Mouse (Mus musculus): ENCODE measurements around the gene Bsg. TPM values are rescaled to one million over a fixed set of nuclear protein-coding genes. Genes with fewer than 3 reads are reported as not detected.

The Bsg gene
- polyA plus RNA-seq (2015; fragmentation: Nextera tagmentation; extraction: Ambion mirVana), result 844 and 915 TPM in 2 replicates

GRCm38 (mm10) chr10:79704065-79704969, at the start of gene Bsg:
Gene Bsg, plus strand, starts transcription at chr10:79704491.
- Histone ChIP-seq H3K4me2 (ENCODE audit: low read length) (peak within 1 kb of the TSS; percentile 69), H3K4me3 (ENCODE audit: low read depth, low read length) (peak within 1 kb of the TSS; percentile 73), H3K4me1 (ENCODE audit: control insufficient read depth, insufficient read depth, low read length) (peaks cover 30% of the 10 kb centered on the region), H3K27me3 (ENCODE audit: control insufficient read depth, insufficient read depth, low read depth, low read length) (no peaks in the 10 kb centered on the region), H3K27ac (ENCODE audit: low read length) (peak within 1 kb of the TSS; percentile 85), H3K9me3 (replicated peaks; ENCODE audit: control insufficient read depth, low read length, poor library complexity, severe bottlenecking) (no peaks in the 10 kb centered on the region), H3K36me3 (ENCODE audit: control insufficient read depth, insufficient read depth, low read length) (peaks cover 4% of the 10 kb centered on the region; the same call in 1 of the 2 replicates), H3K9ac (ENCODE audit: low read depth, low read length) (peak within 1 kb of the TSS; percentile 89)
- under 1% methylated on average over 47 of the region's 65 CpGs for WGBS
- ATAC-seq, result peak; percentile 94

GRCm38 (mm10) chr10:79654946-79655395, 49.3 kb upstream of the Bsg start:
- peak; percentile 92 for ATAC-seq
- Histone ChIP-seq H3K27me3 (ENCODE audit: control insufficient read depth, insufficient read depth, low read depth, low read length) (no peaks in the 10 kb centered on the region), H3K4me2 (ENCODE audit: low read length) (peak overlapping the region; percentile 7), H3K36me3 (ENCODE audit: control insufficient read depth, insufficient read depth, low read length) (no peaks in the 10 kb centered on the region), H3K4me3 (ENCODE audit: low read depth, low read length) (no peak overlapping the region), H3K27ac (ENCODE audit: low read length) (peak overlapping the region; percentile 80), H3K4me1 (ENCODE audit: control insufficient read depth, insufficient read depth, low read length) (peaks cover 23% of the 10 kb centered on the region), H3K9ac (ENCODE audit: low read depth, low read length) (no peak overlapping the region), H3K9me3 (replicated peaks; ENCODE audit: control insufficient read depth, low read length, poor library complexity, severe bottlenecking) (no peaks in the 10 kb centered on the region)
- WGBS, result 5% methylated on average over 1 of the region's 1 CpGs

- no peak overlapping the region for H3K27ac ChIP-seq (ENCODE audit: low read length)
- H3K36me3 ChIP-seq (ENCODE audit: control insufficient read depth, insufficient read depth, low read length), result no peaks in the 10 kb centered on the region
- no peaks in the 10 kb centered on the region for H3K27me3 ChIP-seq (ENCODE audit: control insufficient read depth, insufficient read depth, low read depth, low read length)
- WGBS, result 20% methylated on average over 4 of the region's 4 CpGs
- H3K4me2 ChIP-seq (ENCODE audit: low read length), result no peak overlapping the region
- no peak overlapping the region for H3K9ac ChIP-seq (ENCODE audit: low read depth, low read length)
- peaks cover 21% of the 10 kb centered on the region for H3K4me1 ChIP-seq (ENCODE audit: control insufficient read depth, insufficient read depth, low read length)
- no peak overlapping the region for H3K4me3 ChIP-seq (ENCODE audit: low read depth, low read length)
- H3K9me3 ChIP-seq (replicated peaks; ENCODE audit: control insufficient read depth, low read length, poor library complexity, severe bottlenecking), result no peaks in the 10 kb centered on the region
- ATAC-seq, result no peak
Observed at GRCm38 (mm10) chr10:79658829-79659228, 45.5 kb upstream of the Bsg start.

GRCm38 (mm10) chr10:79660298-79660697, 44.0 kb upstream of the Bsg start:
- H3K27me3 ChIP-seq (ENCODE audit: control insufficient read depth, insufficient read depth, low read depth, low read length), result no peaks in the 10 kb centered on the region
- no peak overlapping the region for H3K9ac ChIP-seq (ENCODE audit: low read depth, low read length)
- H3K9me3 ChIP-seq (replicated peaks; ENCODE audit: control insufficient read depth, low read length, poor library complexity, severe bottlenecking), result no peaks in the 10 kb centered on the region
- H3K27ac ChIP-seq (ENCODE audit: low read length), result no peak overlapping the region
- H3K4me1 ChIP-seq (ENCODE audit: control insufficient read depth, insufficient read depth, low read length), result peaks cover 7% of the 10 kb centered on the region
- H3K36me3 ChIP-seq (ENCODE audit: control insufficient read depth, insufficient read depth, low read length), result no peaks in the 10 kb centered on the region
- no peak overlapping the region for H3K4me2 ChIP-seq (ENCODE audit: low read length)
- WGBS, result 82% methylated on average over 2 of the region's 2 CpGs
- no peak overlapping the region for H3K4me3 ChIP-seq (ENCODE audit: low read depth, low read length)
- no peak for ATAC-seq

GRCm38 (mm10) chr10:79661861-79662260, 42.4 kb upstream of the Bsg start:
- no peak overlapping the region for H3K4me3 ChIP-seq (ENCODE audit: low read depth, low read length)
- H3K9ac ChIP-seq (ENCODE audit: low read depth, low read length), result no peak overlapping the region
- H3K9me3 ChIP-seq (replicated peaks; ENCODE audit: control insufficient read depth, low read length, poor library complexity, severe bottlenecking), result no peaks in the 10 kb centered on the region
- 47% methylated on average over 3 of the region's 3 CpGs for WGBS
- H3K36me3 ChIP-seq (ENCODE audit: control insufficient read depth, insufficient read depth, low read length), result no peaks in the 10 kb centered on the region
- no peaks in the 10 kb centered on the region for H3K27me3 ChIP-seq (ENCODE audit: control insufficient read depth, insufficient read depth, low read depth, low read length)
- H3K27ac ChIP-seq (ENCODE audit: low read length), result no peak overlapping the region
- H3K4me1 ChIP-seq (ENCODE audit: control insufficient read depth, insufficient read depth, low read length), result no peaks in the 10 kb centered on the region
- no peak overlapping the region for H3K4me2 ChIP-seq (ENCODE audit: low read length)
- ATAC-seq, result no peak

GRCm38 (mm10) chr10:79664131-79664665, 40.1 kb upstream of the Bsg start, which contains the start of gene Madcam1:
Gene Madcam1, plus strand, starts transcription at chr10:79664559.
- 10% methylated on average over 13 of the region's 13 CpGs for WGBS

GRCm38 (mm10) chr10:79665051-79665450, 39.2 kb upstream of the Bsg start:
- no peak overlapping the region for H3K4me2 ChIP-seq (ENCODE audit: low read length)
- no peaks in the 10 kb centered on the region for H3K27me3 ChIP-seq (ENCODE audit: control insufficient read depth, insufficient read depth, low read depth, low read length)
- no peak overlapping the region for H3K27ac ChIP-seq (ENCODE audit: low read length)
- ATAC-seq, result no peak
- H3K9me3 ChIP-seq (replicated peaks; ENCODE audit: control insufficient read depth, low read length, poor library complexity, severe bottlenecking), result no peaks in the 10 kb centered on the region
- no peak overlapping the region for H3K4me3 ChIP-seq (ENCODE audit: low read depth, low read length)
- H3K36me3 ChIP-seq (ENCODE audit: control insufficient read depth, insufficient read depth, low read length), result no peaks in the 10 kb centered on the region
- H3K4me1 ChIP-seq (ENCODE audit: control insufficient read depth, insufficient read depth, low read length), result peaks cover 8% of the 10 kb centered on the region
- 81% methylated on average over 8 of the region's 8 CpGs for WGBS
- H3K9ac ChIP-seq (ENCODE audit: low read depth, low read length), result no peak overlapping the region

More at GRCm38 (mm10) chr10:79664131-79664665, 40.1 kb upstream of the Bsg start, which contains the start of gene Madcam1:
- Histone ChIP-seq H3K27ac (ENCODE audit: low read length) (no peak within 1 kb of the TSS), H3K36me3 (ENCODE audit: control insufficient read depth, insufficient read depth, low read length) (no peaks in the 10 kb centered on the region), H3K4me1 (ENCODE audit: control insufficient read depth, insufficient read depth, low read length) (peaks cover 8% of the 10 kb centered on the region), H3K27me3 (ENCODE audit: control insufficient read depth, insufficient read depth, low read depth, low read length) (no peaks in the 10 kb centered on the region), H3K9ac (ENCODE audit: low read depth, low read length) (peak within 1 kb of the TSS; percentile 11; the same call in 1 of the 2 replicates), H3K9me3 (replicated peaks; ENCODE audit: control insufficient read depth, low read length, poor library complexity, severe bottlenecking) (no peaks in the 10 kb centered on the region), H3K4me3 (ENCODE audit: low read depth, low read length) (no peak within 1 kb of the TSS), H3K4me2 (ENCODE audit: low read length) (0 out of 2 replicates have a peak within 1 kb of the TSS, but pooled peaks have one; percentile 7)
- ATAC-seq, result no peak

- Histone ChIP-seq H3K27me3 (ENCODE audit: control insufficient read depth, insufficient read depth, low read depth, low read length) (no peaks in the 10 kb centered on the region), H3K9ac (ENCODE audit: low read depth, low read length) (no peak overlapping the region), H3K4me2 (ENCODE audit: low read length) (no peak overlapping the region), H3K4me3 (ENCODE audit: low read depth, low read length) (no peak overlapping the region), H3K9me3 (replicated peaks; ENCODE audit: control insufficient read depth, low read length, poor library complexity, severe bottlenecking) (no peaks in the 10 kb centered on the region), H3K27ac (ENCODE audit: low read length) (no peak overlapping the region), H3K36me3 (ENCODE audit: control insufficient read depth, insufficient read depth, low read length) (no peaks in the 10 kb centered on the region), H3K4me1 (ENCODE audit: control insufficient read depth, insufficient read depth, low read length) (peaks cover 20% of the 10 kb centered on the region)
- 71% methylated on average over 9 of the region's 9 CpGs for WGBS
- no peak for ATAC-seq
Observed at GRCm38 (mm10) chr10:79666493-79666892, 37.8 kb upstream of the Bsg start.

GRCm38 (mm10) chr10:79668076-79668475, 36.2 kb upstream of the Bsg start:
- no peak for ATAC-seq
- Histone ChIP-seq H3K36me3 (ENCODE audit: control insufficient read depth, insufficient read depth, low read length) (no peaks in the 10 kb centered on the region), H3K9ac (ENCODE audit: low read depth, low read length) (peak overlapping the region; percentile 31; the same call in 1 of the 2 replicates), H3K4me1 (ENCODE audit: control insufficient read depth, insufficient read depth, low read length) (peaks cover 20% of the 10 kb centered on the region), H3K4me2 (ENCODE audit: low read length) (peak overlapping the region; percentile 97), H3K27me3 (ENCODE audit: control insufficient read depth, insufficient read depth, low read depth, low read length) (no peaks in the 10 kb centered on the region), H3K4me3 (ENCODE audit: low read depth, low read length) (peak overlapping the region; percentile 90; the same call in 1 of the 2 replicates), H3K27ac (ENCODE audit: low read length) (peak overlapping the region; percentile 99), H3K9me3 (replicated peaks; ENCODE audit: control insufficient read depth, low read length, poor library complexity, severe bottlenecking) (no peaks in the 10 kb centered on the region)
- 82% methylated on average over 5 of the region's 5 CpGs for WGBS

All from midbrain, embryonic 16.5 days (tissue).